ENCODE assay signal across 20 mouse cellular contexts in the genomic region with DNA sequence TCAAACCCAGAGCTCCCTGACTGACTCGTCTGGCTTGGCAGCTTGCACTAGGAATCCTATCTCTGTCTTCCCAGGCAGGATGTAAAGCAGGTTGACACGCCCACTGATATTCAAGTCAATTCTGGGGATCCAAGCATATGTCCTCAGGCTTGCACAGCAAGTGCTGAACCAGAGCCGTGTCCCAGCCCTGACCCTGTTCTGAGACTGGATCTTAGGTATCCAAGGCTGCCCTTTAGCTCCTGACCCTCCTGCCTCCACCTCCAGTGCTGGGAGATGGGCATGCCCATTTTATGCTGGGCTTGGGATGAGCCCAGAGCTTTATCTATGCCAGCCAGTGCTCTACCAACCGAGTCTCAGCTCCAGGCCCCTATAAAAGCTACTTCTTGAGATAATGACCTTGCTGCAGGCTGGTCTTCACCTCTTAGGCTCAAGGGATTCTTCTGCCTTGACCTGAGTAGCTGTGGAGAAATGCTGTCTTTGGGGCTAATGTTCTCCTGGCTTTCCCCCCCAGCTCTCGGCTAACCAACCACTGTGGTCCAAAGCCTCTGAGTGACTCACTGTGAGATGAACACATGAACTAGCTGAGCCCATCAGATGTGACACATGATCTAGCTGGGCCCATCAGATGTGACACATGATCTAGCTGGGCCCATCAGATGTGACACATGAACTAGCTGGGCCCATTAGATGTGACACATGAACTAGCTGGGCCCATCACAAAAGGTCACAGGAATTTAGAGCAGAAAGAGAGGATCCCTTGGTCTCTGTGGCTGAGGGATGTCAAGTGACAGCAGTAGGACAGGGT. TPM values are rescaled to one million over a fixed set of nuclear protein-coding genes. Genes with fewer than 3 reads are reported as not detected.
A peak's percentile ranks its signal among the peaks of the same experiment; 100 is the strongest.
DNase-seq lines count a peak whose midpoint lies in the region; ATAC-seq lines count a peak whose summit lies in the region.
"Had no signal": no experiment of that assay in that cellular context is flagged by ENCODE, and none has a peak within 500 bp of the region (broad histone marks: within the 10 kb centered on the region; RNA-seq: fewer than 3 reads in every experiment).

No protein-coding gene starts in this region.

- H3K4me2 ChIP-seq in intestine, embryonic 15.5 days (replicated peaks): no peak overlapping the region
- H3K4me2 ChIP-seq: embryonic facial prominence, embryonic 12.5 days; heart, embryonic 15.5 days; hindbrain, embryonic 12.5 days; limb, embryonic 12.5 days; neural tube, embryonic 15.5 days had no signal

- WGBS in intestine, embryonic 15.5 days: 72% methylated on average over 5 of the region's 5 CpGs

- ATAC-seq in megakaryocyte-erythroid progenitor cell, adult 5-6 weeks (replicated peaks; ENCODE audit: low FRiP score, low TSS enrichment, poor library complexity, severe bottlenecking): peak; percentile 78
- ATAC-seq in intestine, embryonic 15.5 days: no peak
- ATAC-seq: intestine, embryonic 16.5 days had no signal

- no peaks in the 10 kb centered on the region for H3K27me3 ChIP-seq in intestine, embryonic 15.5 days (replicated peaks)
- H3K27me3 ChIP-seq: embryonic facial prominence, embryonic 12.5 days; heart, embryonic 15.5 days; hindbrain, embryonic 12.5 days; limb, embryonic 12.5 days; megakaryocyte, embryonic 14.5 days; neural tube, embryonic 15.5 days had no signal

- no peak overlapping the region for H3K4me3 ChIP-seq in intestine, embryonic 15.5 days (replicated peaks)
- H3K4me3 ChIP-seq: embryonic facial prominence, embryonic 12.5 days; heart, embryonic 15.5 days; hindbrain, embryonic 12.5 days; limb, embryonic 12.5 days; megakaryocyte, embryonic 14.5 days; neural tube, embryonic 15.5 days had no signal

- peak; percentile 48 for DNase-seq in retina, postnatal 1 day
- DNase-seq in retina, embryonic 14.5 days (ENCODE audit: low spot score): no peak
- DNase-seq in c-Kit-negative CD71-positive TER-119-positive erythroid progenitor cells, embryonic 14.5 days (ENCODE audit: low read depth, low spot score): peak; percentile 38
- peak; percentile 56 for DNase-seq in liver
- no peak for DNase-seq in adrenal gland, adult (ENCODE audit: inconsistent age in 2 of 2, low spot score in 1 of 2)
- DNase-seq: cerebellum, adult 11-12 months; kidney, postnatal 10 days; thymus, adult 2 months had no signal

- no peak overlapping the region for H3K27ac ChIP-seq in intestine, embryonic 15.5 days
- H3K27ac ChIP-seq: embryonic facial prominence, embryonic 12.5 days; heart, embryonic 15.5 days; hindbrain, embryonic 12.5 days; limb, embryonic 12.5 days; neural tube, embryonic 15.5 days had no signal

- H3K4me1 ChIP-seq in intestine, embryonic 15.5 days (replicated peaks): no peaks in the 10 kb centered on the region
- H3K4me1 ChIP-seq: embryonic facial prominence, embryonic 12.5 days; heart, embryonic 15.5 days; limb, embryonic 12.5 days; neural tube, embryonic 15.5 days had no signal

- 0 out of 2 replicates have a peak, but pooled peaks cover 3% of the 10 kb centered on the region for H3K36me3 ChIP-seq in intestine, embryonic 15.5 days

- H3K9me3 ChIP-seq in intestine, embryonic 15.5 days: no peaks in the 10 kb centered on the region
- H3K9me3 ChIP-seq: embryonic facial prominence, embryonic 12.5 days; heart, embryonic 15.5 days; hindbrain, embryonic 12.5 days; limb, embryonic 12.5 days; megakaryocyte, embryonic 14.5 days; neural tube, embryonic 15.5 days had no signal

- no peak overlapping the region for H3K9ac ChIP-seq in intestine, embryonic 15.5 days
- H3K9ac ChIP-seq: embryonic facial prominence, embryonic 12.5 days; heart, embryonic 15.5 days; hindbrain, embryonic 12.5 days; limb, embryonic 12.5 days; neural tube, embryonic 15.5 days had no signal

RNA-seq across cellular contexts. Expression of gene Raver1, which starts 14.2 kb away (rescaled TPM):
- total RNA-seq in megakaryocyte-erythroid progenitor cell, adult 5-6 weeks (2014; fragmentation: Nextera tagmentation): 66.3 and 81.1 TPM in 2 replicates
- 12.9 and 16.8 TPM in 2 replicates for total RNA-seq in megakaryocyte-erythroid progenitor cell, adult 5-6 weeks (2017)
- polyA plus RNA-seq in intestine, embryonic 15.5 days (2015; fragmentation: Nextera tagmentation; extraction: Ambion mirVana): 64.5 and 66.5 TPM in 2 replicates

RNA-seq across cellular contexts. Expression of gene Gm38431, which starts 14.2 kb away (rescaled TPM):
- 38.6 and 39.7 TPM in 2 replicates for total RNA-seq in megakaryocyte-erythroid progenitor cell, adult 5-6 weeks (2014; fragmentation: Nextera tagmentation)
- 5.9 and 15.6 TPM in 2 replicates for total RNA-seq in megakaryocyte-erythroid progenitor cell, adult 5-6 weeks (2017)
- polyA plus RNA-seq in intestine, embryonic 15.5 days (2015; fragmentation: Nextera tagmentation; extraction: Ambion mirVana): 1.0 and 2.4 TPM in 2 replicates

RNA-seq across cellular contexts. Expression of gene Tyk2, which starts 25.1 kb away (rescaled TPM):
- total RNA-seq in megakaryocyte-erythroid progenitor cell, adult 5-6 weeks (2014; fragmentation: Nextera tagmentation): 24.9 and 40.0 TPM in 2 replicates
- 13.2 and 14.4 TPM in 2 replicates for total RNA-seq in megakaryocyte-erythroid progenitor cell, adult 5-6 weeks (2017)
- 13.6 and 15.7 TPM in 2 replicates for polyA plus RNA-seq in intestine, embryonic 15.5 days (2015; fragmentation: Nextera tagmentation; extraction: Ambion mirVana)

RNA-seq across cellular contexts. Expression of gene Fdx1l, which starts 32.5 kb away (rescaled TPM):
- total RNA-seq in megakaryocyte-erythroid progenitor cell, adult 5-6 weeks (2014; fragmentation: Nextera tagmentation): 66.9 and 79.7 TPM in 2 replicates
- 60.6 and 70.5 TPM in 2 replicates for total RNA-seq in megakaryocyte-erythroid progenitor cell, adult 5-6 weeks (2017)
- polyA plus RNA-seq in intestine, embryonic 15.5 days (2015; fragmentation: Nextera tagmentation; extraction: Ambion mirVana): 57.3 and 68.2 TPM in 2 replicates

RNA-seq across cellular contexts. Expression of gene Gm49373, which starts 33.1 kb away (rescaled TPM):
- total RNA-seq in megakaryocyte-erythroid progenitor cell, adult 5-6 weeks (2014; fragmentation: Nextera tagmentation): 4.5 TPM in 1 of 2 replicates, not detected in the other
- total RNA-seq in megakaryocyte-erythroid progenitor cell, adult 5-6 weeks (2017): not detected in 2 replicates
- 0.40 and 0.59 TPM in 2 replicates for polyA plus RNA-seq in intestine, embryonic 15.5 days (2015; fragmentation: Nextera tagmentation; extraction: Ambion mirVana)
- total RNA-seq: common myeloid progenitor, adult 5-6 weeks; granulocyte monocyte progenitor cell, adult 5-6 weeks; monocyte, adult 5-6 weeks had no signal

Comparison
In these comparisons a context has a peak if more than half of its experiments do, and no peak if none do; other contexts are left out.
1. DNase-seq: peak in retina, postnatal 1 day (single experiment), c-Kit-negative CD71-positive TER-119-positive erythroid progenitor cells, embryonic 14.5 days (single experiment) and liver (single experiment); none in retina, embryonic 14.5 days (single experiment) and adrenal gland, adult (0 of 2).